Mouse (Mus musculus): Measurements from ENCODE around the gene Dhx35. TPM values are rescaled to one million over a fixed set of nuclear protein-coding genes. Genes with fewer than 3 reads are reported as not detected.
A peak's percentile ranks its signal among the peaks of the same experiment; 100 is the strongest.

Dhx35 gene
- total RNA-seq, 2 experiments from 2014 or later, result 23.7 to 24.3 TPM

DNA sequence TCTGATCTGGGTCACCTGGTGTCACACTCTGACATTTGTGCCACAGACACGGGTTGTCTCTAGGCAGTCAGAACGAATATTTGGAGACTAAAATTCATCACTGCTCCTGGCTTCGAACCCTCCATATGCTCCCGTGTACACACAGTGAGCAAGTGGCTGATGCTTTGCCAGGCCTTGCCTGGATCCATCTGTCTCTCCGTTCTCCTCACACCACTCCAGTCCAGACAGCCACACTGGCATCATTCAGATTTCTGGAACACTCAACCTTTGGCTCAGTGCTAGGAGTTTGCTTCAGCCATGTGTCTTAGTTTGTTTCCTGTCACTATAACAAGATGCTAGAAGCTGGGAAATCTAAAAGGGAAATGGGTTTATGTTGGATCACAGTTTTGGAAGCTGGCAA lies 93.9 kb downstream of the Dhx35 start:
- intact Hi-C loops (cut with DNase I), result no loop called here
- DNase-seq, result no peak

DNA sequence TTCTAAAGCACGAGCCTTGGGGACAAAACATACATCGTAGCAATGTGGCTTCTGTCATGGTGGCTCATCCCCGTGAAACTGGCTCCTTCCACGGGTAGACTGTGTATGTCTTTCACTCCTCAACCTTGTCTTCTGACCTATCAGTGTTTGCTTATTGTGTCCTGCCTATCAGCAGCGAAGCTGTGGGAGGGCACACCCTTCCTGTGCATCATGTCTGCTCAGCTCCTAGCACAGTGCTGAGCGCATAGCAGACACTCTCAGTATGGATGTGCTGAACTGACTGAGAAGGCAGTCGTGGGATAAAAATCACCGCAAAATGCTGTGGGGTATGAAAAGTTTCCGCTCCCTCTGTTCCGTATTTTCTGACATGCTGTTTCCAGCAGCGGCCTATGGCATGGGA lies 94.6 kb downstream of the Dhx35 start:
- intact Hi-C loops (cut with DNase I), result no loop called here
- no peak for DNase-seq

GRCm38 (mm10) chr2:158891319-158891718 lies 96.7 kb downstream of the Dhx35 start:
- intact Hi-C loops (cut with DNase I), result no loop called here
- DNase-seq, result no peak

DNA sequence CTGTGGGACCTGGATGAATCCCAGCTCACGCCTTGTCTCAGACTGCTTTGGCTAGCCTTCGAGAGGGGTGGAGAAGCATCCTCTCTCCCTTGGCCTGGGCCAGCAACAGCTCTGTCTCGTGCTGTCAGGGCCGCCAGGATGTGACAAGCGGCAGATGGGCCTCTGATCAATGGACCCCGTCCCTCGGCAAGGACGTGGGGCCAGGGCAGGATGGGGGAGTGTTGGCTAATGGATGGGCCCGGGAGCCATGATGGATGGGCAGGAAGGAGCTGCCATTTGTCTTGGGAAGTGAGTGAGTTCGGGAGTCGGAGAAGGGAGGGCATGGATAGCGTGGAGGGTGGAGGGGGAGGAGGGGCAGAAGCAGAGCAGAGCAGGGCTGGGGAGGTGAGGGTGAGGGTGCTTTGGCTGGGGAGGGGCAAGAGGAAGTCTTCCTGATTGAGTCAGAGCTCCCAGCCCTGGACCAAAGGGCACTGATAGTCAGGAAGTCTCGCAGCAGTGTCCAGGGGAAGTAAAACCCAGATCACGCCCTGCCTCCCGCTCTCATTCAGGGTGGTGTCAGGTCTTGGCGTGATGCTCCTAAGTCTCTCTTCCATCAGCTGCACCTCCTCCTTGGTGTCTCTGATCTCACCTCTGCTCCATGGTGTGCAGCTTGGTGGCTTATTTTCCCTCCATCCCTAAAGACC lies 98.7 kb downstream of the Dhx35 start:
- peak; percentile 39 for DNase-seq

DNA sequence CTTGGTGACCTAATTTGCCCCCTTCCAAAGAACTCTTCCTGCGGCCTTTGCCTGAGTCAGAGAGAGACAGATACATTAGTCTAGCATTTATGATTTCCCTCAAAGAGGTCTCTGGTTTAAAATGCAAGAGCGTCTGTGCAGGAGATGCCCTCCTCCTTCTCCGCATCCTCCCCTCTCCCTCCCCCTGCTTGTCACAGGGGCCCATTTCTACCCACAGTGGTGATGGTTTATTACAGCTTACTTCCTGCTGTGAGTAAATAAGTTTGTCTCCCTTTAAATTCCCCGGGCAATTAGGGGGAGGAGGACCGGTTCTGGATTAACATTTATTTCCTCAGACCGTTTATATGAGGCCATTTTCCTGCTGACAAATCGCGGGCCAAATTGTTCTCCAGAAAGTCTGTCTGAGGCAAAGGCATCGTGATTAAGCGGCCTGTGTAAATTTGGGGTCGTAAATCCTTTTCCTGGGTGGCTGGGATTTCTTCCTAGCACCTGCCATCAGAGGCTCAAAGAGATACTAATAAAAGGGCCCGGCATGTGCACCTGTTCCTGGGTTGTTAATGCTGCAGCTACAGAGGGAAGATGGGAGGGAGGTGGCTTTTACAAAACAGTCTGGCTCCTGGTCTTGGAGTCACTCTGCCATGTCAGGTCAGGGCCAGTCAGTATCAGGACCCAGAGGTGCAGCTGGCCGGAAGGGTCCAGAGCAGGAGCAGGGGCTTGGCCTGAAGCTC lies 104.0 kb downstream of the Dhx35 start:
- DNase-seq, result no peak
- intact Hi-C loops (cut with DNase I), result no loop called here

More for the DNA sequence above, 98.7 kb downstream of the Dhx35 start:
- intact Hi-C loops (cut with DNase I), result no loop called here

Other genes starting within 250 kb of the Dhx35 start
- 10 to 100 TPM; 41.8 to 59.9 TPM for gene Slc32a1, start 184.0 kb upstream of the Dhx35 start, total RNA-seq (2021)
- 10 to 100 TPM; 14.3 to 15.5 TPM for gene Actr5, start 169.9 kb upstream of the Dhx35 start, total RNA-seq (2021)
- gene Ppp1r16b, start 129.4 kb upstream of the Dhx35 start, total RNA-seq (2021), result 10 to 100 TPM; 50.2 to 51.0 TPM
- 1 to 10 TPM; 2.7 to 3.3 TPM for gene Fam83d, start 26.7 kb upstream of the Dhx35 start, total RNA-seq (2021)

Data from left cerebral cortex, postnatal 4 days (tissue).